Mouse (Mus musculus) midbrain, postnatal 0 days (tissue): ENCODE measurements around the gene Aarsd1. TPM values are rescaled to one million over a fixed set of nuclear protein-coding genes. Genes with fewer than 3 reads are reported as not detected.
"Not testable (repeated sequence)": the region's sequence is repeated elsewhere in the genome, so short reads cannot be mapped to it uniquely, and the experiment has no call there.

Source experiments
- ATAC-seq: fragments of 200-750 bp; cut with Nextera tagmentation; 2 replicates; pipeline ENCODE4 v1.8.0; 2017; ENCODE audit warnings: moderate number of reproducible peaks, mild to moderate bottlenecking, moderate TSS enrichment, moderate library complexity; ENCODE audit not compliant: low FRiP score
- DNase-seq: peaks from one replicate; pipeline ENCODE4 v3.0.0-alpha.2; 2015; ENCODE audit warnings: low spot score
- H3K27ac ChIP-seq: fragments of 300-500 bp; sonication (generic); 2 replicates; pipeline ENCODE4 v1.5.1; 2014; ENCODE audit warnings: low read depth, mild to moderate bottlenecking, low read length, mixed read lengths
- H3K27me3 ChIP-seq: fragments of 300-500 bp; sonication (generic); 2 replicates; pipeline ENCODE4 v1.6.1; 2014; ENCODE audit warnings: low read length, control low read depth, mixed read lengths; ENCODE audit not compliant: insufficient read depth
- H3K36me3 ChIP-seq: fragments of 300-500 bp; sonication (generic); 2 replicates; pipeline ENCODE4 v1.6.1; 2014; ENCODE audit warnings: low read length, control low read depth, mixed read lengths; ENCODE audit not compliant: insufficient read depth
- H3K4me1 ChIP-seq: fragments of 300-500 bp; sonication (generic); 2 replicates; pipeline ENCODE4 v1.6.1; 2014; ENCODE audit warnings: mild to moderate bottlenecking, control low read depth, antibody characterized with exemption, low read length, mixed read lengths; ENCODE audit not compliant: insufficient read depth
- H3K4me2 ChIP-seq: fragments of 300-500 bp; sonication (generic); 2 replicates; pipeline ENCODE4 v1.6.1; 2014; ENCODE audit warnings: low read depth, mild to moderate bottlenecking, low read length, mixed read lengths; ENCODE audit not compliant: poor library complexity, severe bottlenecking
- H3K4me3 ChIP-seq: fragments of 300-500 bp; sonication (generic); 2 replicates; pipeline ENCODE4 v1.5.1; 2014; ENCODE audit warnings: low read depth, mild to moderate bottlenecking, low read length, moderate library complexity
- H3K9ac ChIP-seq: fragments of 300-500 bp; sonication (generic); replicated peaks from 2 replicates; pipeline ENCODE4 v1.6.1; 2014; ENCODE audit warnings: mild to moderate bottlenecking, low read length, moderate library complexity, mixed read lengths; ENCODE audit not compliant: poor library complexity, severe bottlenecking
- H3K9me3 ChIP-seq: fragments of 300-500 bp; sonication (generic); 2 replicates; pipeline ENCODE4 v1.6.1; 2016; ENCODE audit warnings: low read length, control low read depth
- CTCF ChIP-seq: IDR thresholded peaks from 2 replicates; pipeline ENCODE4 v1.5.1; 2016; ENCODE audit warnings: antibody characterized with exemption, mild to moderate bottlenecking
- WGBS: fragments of 180-500 bp; shearing (Covaris S2); extraction: QIAGEN DNeasy Blood & Tissue Kit; methylation state at CpG from one replicate; pipeline ENCODE4 v1.1.7; 2014; 5-methylcytosine and 5-hydroxymethylcytosine counted together
- polyA plus RNA-seq: library from polyadenylated mRNA; unstranded; fragments of >200 nt; fragmentation: Nextera tagmentation; extraction: Ambion mirVana; gene quantifications from 2 replicates; pipeline ENCODE4 v1.2.1, GENCODE M21; 2015
- total RNA-seq: library from RNA; depleted of rRNA; stranded (reverse); fragments of >200 nt; gene quantifications from 2 replicates; pipeline ENCODE4 v1.2.3, GENCODE M21; 2014

The Aarsd1 gene
- total and polyA plus RNA-seq, 2 experiments from 2014 or later = 67.4 to 107 TPM

GRCm38 (mm10) chr11:101448899-101449298, 31.5 kb upstream of the Aarsd1 start:
- Histone ChIP-seq H3K4me2 (no peak overlapping the region), H3K4me1 (no peaks in the 10 kb centered on the region), H3K9ac (no peak overlapping the region), H3K36me3 (peaks cover 13% of the 10 kb centered on the region), H3K27ac (no peak overlapping the region), H3K9me3 (no peaks in the 10 kb centered on the region), H3K27me3 (no peaks in the 10 kb centered on the region), H3K4me3 (no peak overlapping the region)
- WGBS = 83% methylated on average over 4 of the region's 4 CpGs
- DNase-seq = no peak
- TF ChIP-seq CTCF = no peak
- no peak for ATAC-seq

GRCm38 (mm10) chr11:101448274-101448746, 30.9 kb upstream of the Aarsd1 start, which contains the start of gene Ifi35:
Gene Ifi35 (plus strand): TSS chr11:101448407.
- Histone ChIP-seq H3K4me2 (no peak within 1 kb of the TSS), H3K9me3 (no peaks in the 10 kb centered on the region), H3K36me3 (peaks cover 18% of the 10 kb centered on the region), H3K27ac (0 out of 2 replicates have a peak within 1 kb of the TSS, but pooled peaks have one; percentile 6), H3K4me3 (0 out of 2 replicates have a peak within 1 kb of the TSS, but pooled peaks have one; percentile 13), H3K27me3 (no peaks in the 10 kb centered on the region), H3K4me1 (0 out of 2 replicates have a peak, but pooled peaks cover 3% of the 10 kb centered on the region), H3K9ac (no peak within 1 kb of the TSS)
- DNase-seq = no peak
- no peak for ATAC-seq
- no peak for TF ChIP-seq CTCF
- 44% methylated on average over 10 of the region's 10 CpGs for WGBS

- no peak for DNase-seq
- no peak overlapping the region for H3K4me3 ChIP-seq
- no peak for TF ChIP-seq CTCF
- no peaks in the 10 kb centered on the region for H3K9me3 ChIP-seq
- no peaks in the 10 kb centered on the region for H3K27me3 ChIP-seq
- ATAC-seq = no peak
- H3K4me1 ChIP-seq = 0 out of 2 replicates have a peak, but pooled peaks cover 3% of the 10 kb centered on the region
- 87% methylated on average over 5 of the region's 5 CpGs for WGBS
- H3K36me3 ChIP-seq = peaks cover 18% of the 10 kb centered on the region
- no peak overlapping the region for H3K27ac ChIP-seq
- no peak overlapping the region for H3K4me2 ChIP-seq
- no peak overlapping the region for H3K9ac ChIP-seq
Observed at GRCm38 (mm10) chr11:101447786-101448185, 30.4 kb upstream of the Aarsd1 start.

- H3K4me3 ChIP-seq, H3K9ac ChIP-seq, H3K4me2 ChIP-seq, H3K27ac ChIP-seq, H3K27me3 ChIP-seq, H3K4me1 ChIP-seq, ATAC-seq, H3K9me3 ChIP-seq, DNase-seq: not testable (repeated sequence)
- WGBS = 93% methylated on average over 8 of the region's 8 CpGs
- peaks cover 18% of the 10 kb centered on the region for H3K36me3 ChIP-seq
Observed at GRCm38 (mm10) chr11:101446860-101447259, 29.4 kb upstream of the Aarsd1 start.

GRCm38 (mm10) chr11:101446319-101446718, 28.9 kb upstream of the Aarsd1 start:
- ATAC-seq (no peak), DNase-seq (no peak)
- Histone ChIP-seq H3K4me3 (no peak overlapping the region), H3K4me1 (0 out of 2 replicates have a peak, but pooled peaks cover 3% of the 10 kb centered on the region), H3K36me3 (peaks cover 18% of the 10 kb centered on the region), H3K9me3 (no peaks in the 10 kb centered on the region), H3K27me3 (no peaks in the 10 kb centered on the region), H3K9ac (no peak overlapping the region), H3K27ac (no peak overlapping the region), H3K4me2 (no peak overlapping the region)
- WGBS = 93% methylated on average over 1 of the region's 1 CpGs
- TF ChIP-seq CTCF = no peak

GRCm38 (mm10) chr11:101442760-101443159, 25.3 kb upstream of the Aarsd1 start:
- Histone ChIP-seq H3K9me3 (no peaks in the 10 kb centered on the region), H3K27me3 (no peaks in the 10 kb centered on the region), H3K27ac (peak overlapping the region; percentile 91), H3K9ac (peak overlapping the region; percentile 93), H3K36me3 (peaks cover 18% of the 10 kb centered on the region), H3K4me1 (0 out of 2 replicates have a peak, but pooled peaks cover 3% of the 10 kb centered on the region), H3K4me3 (peak overlapping the region; percentile 76), H3K4me2 (peak overlapping the region; percentile 73)
- ATAC-seq = no peak; the same call in 1 of the 2 replicates
- 2% methylated on average over 14 of the region's 14 CpGs for WGBS
- TF ChIP-seq CTCF = no peak
- DNase-seq = no peak
